Mouse (Mus musculus) lung, postnatal 0 days (tissue): ENCODE measurements around the gene Rtn4.
A peak's percentile ranks its signal among the peaks of the same experiment; 100 is the strongest.

ENCODE experiments used
- CTCF ChIP-seq: IDR thresholded peaks from 2 replicates; pipeline ENCODE4 v1.5.1; 2016; ENCODE audit warnings: antibody characterized with exemption, mild to moderate bottlenecking
- EP300 ChIP-seq: IDR thresholded peaks from 2 replicates; pipeline ENCODE4 v1.6.1; 2016; ENCODE audit warnings: antibody characterized with exemption, mild to moderate bottlenecking, control low read depth

DNA sequence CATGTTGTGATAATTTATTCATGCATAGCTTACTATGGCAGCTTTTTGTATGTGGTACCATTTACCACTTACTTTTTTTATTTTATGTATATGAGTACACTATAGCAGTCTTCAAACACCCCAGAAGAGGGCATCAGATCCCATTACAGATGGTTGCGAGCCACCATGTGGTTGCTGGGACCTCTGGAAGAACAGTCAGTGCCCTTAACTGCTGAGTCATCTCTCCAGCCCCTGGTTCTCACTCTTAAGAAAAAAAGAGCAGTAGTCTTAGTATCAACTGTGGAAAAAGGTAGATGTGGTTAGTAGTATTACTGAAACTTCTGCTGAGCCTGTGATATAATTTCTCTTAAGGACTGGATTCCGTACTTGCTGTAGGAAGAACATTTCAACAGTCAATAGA is 31.5 kb downstream of the Rtn4 start:
- no peak for TF ChIP-seq EP300
- TF ChIP-seq CTCF, result 0 out of 2 replicates have a peak, but pooled peaks have one; percentile 5
